Mouse (Mus musculus) kidney, postnatal 14 days (tissue): ENCODE results near the gene Defb21.

ENCODE experiments used
- DNase-seq: peaks from one replicate; pipeline ENCODE4 v3.0.0; 2022; ENCODE audit warnings: mixed read lengths

Defb21 gene

DNA sequence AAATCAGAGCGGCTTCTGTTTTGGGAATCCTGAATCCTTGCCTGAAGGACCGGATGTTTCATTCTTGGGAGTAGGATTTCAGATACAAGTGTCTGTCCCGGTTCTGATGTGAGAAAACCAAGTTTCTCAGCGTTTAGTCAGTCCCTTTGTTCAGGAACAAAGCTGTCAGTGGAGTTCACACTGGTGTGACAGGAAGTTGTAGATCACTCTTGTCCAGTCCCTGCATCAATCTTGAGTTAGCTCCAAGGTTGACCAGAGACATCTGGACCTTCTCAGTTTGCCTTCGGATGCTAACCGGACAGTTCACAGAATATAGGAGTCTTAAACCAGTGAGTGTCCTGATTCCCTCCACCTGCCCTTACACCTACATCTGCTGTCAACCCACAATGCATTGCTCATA is 35.2 kb downstream of the Defb21 start:
- DNase-seq: peak; percentile 15

DNA sequence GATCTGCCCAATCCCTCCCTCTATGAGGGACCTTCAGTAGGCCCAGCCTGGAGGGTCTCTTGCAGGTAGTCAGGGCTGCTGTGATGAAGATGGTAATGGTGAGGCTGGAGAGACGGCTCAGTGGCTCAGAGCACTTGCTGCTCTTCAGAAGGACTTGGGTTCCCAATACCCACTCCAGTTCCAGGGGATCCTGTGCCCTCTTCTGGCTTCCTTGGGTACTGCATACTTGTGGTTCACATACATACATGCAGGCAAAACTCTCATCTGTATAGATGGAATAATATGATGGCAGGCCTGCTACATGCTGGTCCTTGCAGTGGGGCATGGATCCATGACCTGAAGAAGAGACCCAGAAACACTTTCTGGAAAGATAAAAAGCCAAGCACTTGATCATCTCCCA is 36.2 kb downstream of the Defb21 start:
- DNase-seq: no peak

DNA sequence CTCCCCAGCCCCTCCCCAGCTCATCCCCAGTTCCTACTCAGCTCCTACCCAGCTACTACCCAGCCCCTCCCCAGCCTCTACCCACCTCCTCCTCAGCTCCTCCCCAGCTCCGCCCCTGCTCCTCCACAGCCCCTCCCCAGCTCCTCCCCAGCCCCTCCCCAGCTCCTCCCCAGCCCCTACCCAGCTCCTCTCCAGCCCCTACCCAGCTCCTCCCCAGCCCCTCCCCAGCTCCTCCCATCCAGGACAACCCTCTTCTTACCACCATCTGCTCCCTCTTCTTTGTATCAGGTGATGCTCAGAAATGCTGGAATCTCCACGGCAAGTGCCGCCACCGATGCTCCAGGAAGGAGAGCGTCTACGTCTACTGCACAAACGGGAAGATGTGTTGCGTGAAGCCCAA is 39.6 kb downstream of the Defb21 start:
- DNase-seq: no peak

DNA sequence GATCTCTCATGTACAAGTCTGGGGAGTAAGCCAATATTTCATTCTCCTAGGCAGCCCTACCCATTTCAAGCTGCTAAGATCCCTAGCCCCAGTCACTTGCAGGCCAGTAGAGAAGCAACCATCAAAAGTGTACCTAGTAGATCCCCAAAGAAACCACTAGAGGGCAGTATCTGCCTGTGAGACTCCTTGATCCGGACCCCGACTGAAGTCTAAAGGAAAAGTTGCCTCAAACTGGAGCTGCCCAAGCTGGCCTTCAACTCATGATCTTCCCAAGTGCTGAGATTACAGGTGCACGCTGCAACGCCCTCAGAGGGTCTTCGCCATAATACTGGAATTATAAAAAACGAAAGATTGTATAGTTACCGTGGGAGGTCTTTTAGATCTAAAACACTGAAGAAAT is 43.0 kb downstream of the Defb21 start:
- DNase-seq: peak; percentile 84

DNA sequence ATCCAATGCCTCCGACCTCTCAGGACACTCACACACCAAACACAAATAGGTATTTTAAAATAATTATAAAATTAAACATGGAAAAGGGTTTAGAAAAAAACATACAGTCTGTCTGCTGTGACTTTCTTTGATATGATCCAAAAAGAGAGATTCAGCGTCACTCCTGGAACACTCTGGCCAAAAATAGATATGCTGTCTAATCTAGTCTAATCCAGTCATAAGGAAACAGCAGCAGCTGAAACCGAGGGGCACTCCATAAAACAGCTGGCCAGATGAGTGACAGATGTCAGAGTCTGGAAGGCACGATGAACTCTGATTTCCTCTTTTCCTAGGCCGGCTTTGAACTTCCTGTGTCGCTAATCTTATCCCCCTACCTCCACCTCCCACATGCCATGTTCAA is 43.9 kb downstream of the Defb21 start:
- no peak for DNase-seq

DNA sequence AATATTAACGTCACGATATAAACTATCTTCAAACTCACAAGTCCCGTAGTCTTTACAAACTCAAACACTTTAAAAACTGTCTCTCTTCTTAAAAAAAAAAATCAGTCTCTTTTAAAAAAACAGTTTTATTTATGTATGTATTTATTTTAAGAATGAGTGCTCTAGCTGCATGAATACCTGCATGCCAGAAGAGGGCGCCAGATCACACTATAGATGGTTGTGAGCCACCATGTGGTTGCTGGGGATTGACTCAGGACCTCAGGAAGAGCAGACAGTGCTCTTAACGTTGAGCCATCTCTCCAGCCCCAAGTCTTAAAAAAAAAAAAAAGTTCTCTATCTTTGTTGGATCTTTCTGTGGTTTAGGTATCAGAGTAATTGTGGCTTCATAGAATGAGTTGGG is 44.8 kb downstream of the Defb21 start:
- DNase-seq: no peak

DNA sequence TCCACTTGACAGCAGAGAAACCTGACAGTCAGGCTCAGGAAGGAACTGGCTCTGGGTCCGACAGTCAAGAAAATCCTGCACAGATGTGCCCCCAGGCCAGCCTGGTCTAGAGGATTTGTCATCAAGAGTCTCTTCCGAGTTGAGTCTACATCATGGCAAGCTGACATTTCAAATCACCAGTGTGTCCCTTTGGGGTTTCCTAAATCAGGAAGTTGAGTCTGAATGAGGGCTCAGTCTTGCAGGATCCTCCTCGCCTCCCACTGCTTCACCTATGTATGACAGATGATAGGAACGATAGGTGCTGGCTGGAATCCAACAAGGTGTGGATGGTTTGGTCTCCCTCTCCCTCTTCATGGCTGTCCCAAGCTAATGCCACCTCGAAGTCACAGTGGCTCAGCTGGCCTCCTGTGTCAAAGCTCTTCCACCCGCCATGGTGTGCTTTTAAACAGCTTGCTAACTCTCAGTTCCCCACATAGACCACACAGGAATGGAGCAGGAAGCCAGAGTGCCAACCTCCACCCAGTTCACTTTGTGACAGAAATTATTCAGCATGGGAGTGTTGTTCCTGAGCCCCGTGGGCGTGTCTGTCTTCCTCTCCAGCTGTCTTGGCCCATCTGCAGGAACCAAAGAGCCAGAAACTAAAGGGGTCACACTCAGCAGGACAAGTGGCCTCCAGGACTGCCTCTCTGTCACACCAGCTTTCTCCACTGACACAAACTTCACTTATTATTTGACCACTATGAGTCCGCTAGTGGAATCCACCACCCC is 48.0 kb downstream of the Defb21 start:
- no peak for DNase-seq

DNA sequence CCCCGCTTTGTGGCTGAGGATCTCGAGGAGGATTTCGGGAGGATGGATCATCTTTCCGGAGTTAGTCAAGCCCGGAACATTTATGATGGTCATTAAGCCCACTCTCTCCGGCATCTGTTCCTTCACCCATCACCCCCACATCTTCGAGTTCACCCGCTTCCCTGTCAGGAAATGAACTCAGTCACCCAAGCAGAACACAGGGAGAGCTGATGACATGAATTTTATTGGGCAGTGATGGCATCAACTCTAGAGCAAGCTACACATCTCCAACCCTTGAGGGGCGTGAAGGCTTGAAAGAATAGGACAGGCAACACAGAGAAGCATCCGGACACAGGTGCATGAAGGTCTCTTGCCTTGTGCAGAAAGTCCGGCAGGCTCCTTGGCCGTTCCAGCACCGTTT is 49.6 kb downstream of the Defb21 start:
- no peak for DNase-seq

DNA sequence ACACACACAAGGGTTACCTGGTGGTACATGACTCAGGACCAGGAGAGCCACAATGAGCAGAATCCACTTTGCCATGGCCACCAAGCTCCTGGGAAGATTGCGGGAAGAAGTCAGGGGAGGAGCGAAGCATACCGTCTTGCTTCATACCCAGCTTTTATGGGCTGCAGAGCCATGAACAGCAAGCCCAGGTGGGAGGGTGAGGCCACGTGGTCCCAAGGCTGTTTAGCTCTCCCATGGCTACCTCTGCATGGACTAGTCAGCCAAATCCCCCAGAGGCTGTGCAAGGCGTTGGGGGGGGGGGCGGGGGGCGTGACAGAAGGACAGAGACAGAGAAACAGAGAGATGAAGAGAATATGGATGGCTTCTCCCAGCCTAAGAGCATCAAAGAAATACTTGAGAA is 50.4 kb downstream of the Defb21 start, which contains the start of gene Defb25:
Gene Defb25 (minus strand): TSS at position 101 of the 400 bp plus-strand sequence.
- DNase-seq: no peak
